Mouse (Mus musculus) erythroblast, embryonic 14.5 days (primary cell): ENCODE data around the gene Macrod2. TPM values are rescaled to one million over a fixed set of nuclear protein-coding genes. Genes with fewer than 3 reads are reported as not detected.

Source experiments
- H3K27me3 ChIP-seq: 2 replicates; pipeline ENCODE4 v1.6.1; 2012; ENCODE audit warnings: inconsistent platforms; ENCODE audit not compliant: control insufficient read depth
- H3K36me3 ChIP-seq: 2 replicates; pipeline ENCODE4 v1.6.1; 2012; ENCODE audit warnings: mild to moderate bottlenecking, inconsistent platforms; ENCODE audit not compliant: control insufficient read depth
- H3K4me1 ChIP-seq: 2 replicates; pipeline ENCODE4 v1.6.1; 2012; ENCODE audit warnings: inconsistent platforms; ENCODE audit not compliant: control insufficient read depth
- H3K4me3 ChIP-seq: replicated peaks from 2 replicates; pipeline ENCODE3; 2012; ENCODE audit warnings: moderate library complexity, mild to moderate bottlenecking, inconsistent platforms
- H3K9me3 ChIP-seq: 2 replicates; pipeline ENCODE4 v1.6.1; 2012; ENCODE audit warnings: low read length, inconsistent platforms, mixed read lengths; ENCODE audit not compliant: control insufficient read depth
- GATA1 ChIP-seq: IDR thresholded peaks from 2 replicates; pipeline ENCODE4 v1.6.1; 2012; ENCODE audit warnings: low read length, inconsistent platforms, mixed read lengths
- TAL1 ChIP-seq: IDR thresholded peaks from 3 replicates; pipeline ENCODE4 v1.6.1; 2012; ENCODE audit warnings: low read length, inconsistent platforms, mixed read lengths
- polyA plus RNA-seq: library from polyadenylated mRNA; stranded (reverse); fragments of >175 nt; gene quantifications from 2 replicates; pipeline ENCODE4 v1.2.3, GENCODE M21; 2012

The Macrod2 gene
- polyA plus RNA-seq, 1 experiment, result 0.81 TPM

DNA sequence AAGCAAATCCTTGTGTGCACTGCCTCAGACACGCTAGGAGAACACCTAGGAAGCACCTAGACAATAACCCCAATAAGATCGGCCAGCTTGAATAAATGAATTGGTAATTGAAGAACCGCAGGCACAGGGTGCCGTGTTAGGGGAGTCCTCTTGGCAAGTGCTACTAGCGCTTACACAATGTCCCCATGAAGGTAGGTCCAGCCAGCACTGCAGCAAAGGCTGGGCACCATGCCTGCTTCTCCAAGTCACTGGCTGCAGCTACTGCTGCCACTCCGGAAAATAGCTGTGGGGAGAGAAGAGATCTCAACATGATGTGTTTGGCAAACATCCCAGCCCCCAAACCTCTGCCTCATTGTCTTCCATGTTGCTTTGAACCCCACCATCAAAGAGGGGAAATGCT lies 1603.8 kb downstream of the Macrod2 start:
- no peaks in the 10 kb centered on the region for H3K36me3 ChIP-seq
- no peaks in the 10 kb centered on the region; the same call in 1 of the 2 replicates for H3K9me3 ChIP-seq
- no peak overlapping the region for H3K4me3 ChIP-seq
- no peak for TF ChIP-seq TAL1
- no peak for TF ChIP-seq GATA1
- H3K27me3 ChIP-seq, result no peaks in the 10 kb centered on the region
- H3K4me1 ChIP-seq, result no peaks in the 10 kb centered on the region

DNA sequence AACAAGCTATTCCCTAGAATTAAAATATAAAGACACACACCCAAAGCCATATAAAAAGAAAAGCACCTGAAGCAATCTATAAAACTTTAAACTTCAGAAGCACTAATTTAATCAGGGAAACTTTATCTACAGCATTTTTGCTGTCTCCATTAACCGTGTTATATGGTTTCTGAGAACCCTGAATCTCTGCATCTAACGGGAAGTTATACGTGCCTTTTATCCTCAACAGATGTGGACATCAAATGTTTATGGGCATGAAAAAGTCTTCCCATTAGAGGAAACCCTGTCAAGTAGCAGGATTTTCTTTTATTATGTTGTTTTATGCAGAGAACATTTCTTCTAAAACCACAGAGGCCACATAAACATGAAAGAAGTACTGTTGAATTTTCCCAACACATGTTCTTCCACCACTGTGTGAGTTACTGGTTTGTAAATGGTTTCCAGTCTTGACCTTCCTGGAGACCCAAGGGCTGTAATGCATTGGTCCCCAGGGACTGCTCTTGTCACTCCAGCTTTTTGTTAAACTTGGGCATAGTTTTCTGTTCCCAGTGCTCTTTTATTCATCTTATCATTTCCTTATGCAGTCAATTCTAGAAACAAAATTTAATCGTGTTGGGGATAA lies 1629.5 kb downstream of the Macrod2 start:
- Histone ChIP-seq H3K4me3 (no peak overlapping the region), H3K9me3 (no peaks in the 10 kb centered on the region), H3K4me1 (no peaks in the 10 kb centered on the region), H3K36me3 (no peaks in the 10 kb centered on the region), H3K27me3 (no peaks in the 10 kb centered on the region)
- TF ChIP-seq GATA1 (no peak), TAL1 (no peak)

DNA sequence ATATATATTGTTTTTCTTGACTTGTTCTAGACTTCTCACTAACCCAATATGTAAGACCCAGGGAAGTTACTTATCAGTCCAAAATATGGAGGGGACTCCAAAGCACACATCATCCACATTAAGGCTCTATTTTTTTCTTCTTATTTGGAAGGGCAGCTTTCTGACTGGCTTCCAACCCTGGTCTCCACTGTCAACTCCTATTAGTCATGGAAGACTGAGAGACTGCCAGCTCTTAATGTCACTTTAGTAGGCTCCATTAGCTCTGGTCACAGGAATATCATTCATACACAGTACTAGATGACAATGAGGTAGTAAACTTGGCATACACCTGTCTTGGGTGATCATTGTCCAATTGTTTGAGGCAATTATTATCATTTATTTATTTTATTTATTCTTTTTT lies 1631.6 kb downstream of the Macrod2 start:
- no peaks in the 10 kb centered on the region for H3K9me3 ChIP-seq
- TF ChIP-seq GATA1, result no peak
- TF ChIP-seq TAL1, result no peak
- no peak overlapping the region for H3K4me3 ChIP-seq
- no peaks in the 10 kb centered on the region for H3K27me3 ChIP-seq
- no peaks in the 10 kb centered on the region for H3K36me3 ChIP-seq
- H3K4me1 ChIP-seq, result no peaks in the 10 kb centered on the region

DNA sequence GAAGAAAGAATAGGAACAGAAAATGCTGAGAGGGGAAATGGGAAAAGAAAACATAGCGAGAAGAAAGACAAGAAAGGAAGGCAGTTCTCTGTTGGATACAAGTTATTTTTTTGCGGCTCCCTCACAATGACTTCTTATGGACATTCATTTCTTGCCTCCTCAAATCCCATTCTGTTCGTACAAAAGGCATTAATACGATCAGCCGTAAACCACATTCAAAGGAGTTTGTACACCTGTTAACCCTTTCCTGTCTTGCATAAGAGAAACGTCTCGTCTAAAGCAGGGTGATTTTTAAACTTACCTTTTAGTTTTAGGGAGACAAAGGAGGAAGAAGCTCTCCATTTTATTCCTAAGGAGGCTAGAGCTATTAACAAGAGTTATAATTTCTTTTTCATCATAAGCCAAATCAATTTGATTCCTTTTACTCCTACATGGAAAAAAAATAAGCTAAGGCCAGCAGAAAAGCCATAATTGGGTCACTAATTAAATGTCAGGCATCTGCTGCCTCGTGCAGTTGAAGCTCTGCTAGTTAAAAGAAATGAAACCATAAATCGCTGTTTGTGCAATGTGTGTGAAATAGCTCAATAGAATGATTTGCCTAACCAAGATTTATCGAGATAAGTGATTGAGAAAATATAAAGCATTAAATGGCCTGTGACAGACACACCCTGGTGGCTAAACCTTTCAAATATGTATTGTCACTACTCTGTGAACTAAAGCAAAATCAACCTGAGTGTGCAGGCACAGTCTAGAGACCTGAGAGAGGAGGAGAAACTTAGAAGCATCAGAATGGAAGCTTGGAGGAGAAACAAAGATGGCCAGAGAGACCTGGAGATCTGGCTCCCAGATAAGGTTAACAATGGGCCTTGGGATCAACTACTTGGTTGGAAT lies 1635.9 kb downstream of the Macrod2 start:
- Histone ChIP-seq H3K4me3 (no peak overlapping the region), H3K9me3 (no peaks in the 10 kb centered on the region), H3K36me3 (no peaks in the 10 kb centered on the region), H3K4me1 (no peaks in the 10 kb centered on the region), H3K27me3 (no peaks in the 10 kb centered on the region)
- TF ChIP-seq GATA1, result no peak
- TF ChIP-seq TAL1, result no peak

DNA sequence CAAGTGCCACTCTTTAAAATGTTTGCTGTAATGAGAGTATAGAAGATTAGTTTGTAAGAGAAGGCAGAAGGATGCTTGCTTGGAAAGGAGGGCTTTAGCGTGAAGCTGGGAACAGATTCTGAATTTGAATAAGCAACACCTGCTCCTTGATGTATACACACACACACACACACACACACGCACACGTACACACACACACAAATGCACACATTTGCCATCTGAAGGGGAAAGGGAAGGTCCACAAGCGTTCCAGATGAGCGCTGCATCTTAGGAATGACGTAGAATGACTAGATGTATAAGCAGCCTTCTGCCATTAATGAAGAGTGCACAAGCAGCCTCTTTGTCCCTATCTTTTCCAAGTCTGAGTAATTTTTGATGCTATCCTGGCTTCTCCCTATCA lies 1660.5 kb downstream of the Macrod2 start:
- Histone ChIP-seq H3K9me3 (peaks cover 2% of the 10 kb centered on the region; the same call in 1 of the 2 replicates), H3K4me1 (no peaks in the 10 kb centered on the region), H3K36me3 (no peaks in the 10 kb centered on the region), H3K27me3 (no peaks in the 10 kb centered on the region), H3K4me3 (no peak overlapping the region)
- TF ChIP-seq TAL1, result no peak
- no peak for TF ChIP-seq GATA1

DNA sequence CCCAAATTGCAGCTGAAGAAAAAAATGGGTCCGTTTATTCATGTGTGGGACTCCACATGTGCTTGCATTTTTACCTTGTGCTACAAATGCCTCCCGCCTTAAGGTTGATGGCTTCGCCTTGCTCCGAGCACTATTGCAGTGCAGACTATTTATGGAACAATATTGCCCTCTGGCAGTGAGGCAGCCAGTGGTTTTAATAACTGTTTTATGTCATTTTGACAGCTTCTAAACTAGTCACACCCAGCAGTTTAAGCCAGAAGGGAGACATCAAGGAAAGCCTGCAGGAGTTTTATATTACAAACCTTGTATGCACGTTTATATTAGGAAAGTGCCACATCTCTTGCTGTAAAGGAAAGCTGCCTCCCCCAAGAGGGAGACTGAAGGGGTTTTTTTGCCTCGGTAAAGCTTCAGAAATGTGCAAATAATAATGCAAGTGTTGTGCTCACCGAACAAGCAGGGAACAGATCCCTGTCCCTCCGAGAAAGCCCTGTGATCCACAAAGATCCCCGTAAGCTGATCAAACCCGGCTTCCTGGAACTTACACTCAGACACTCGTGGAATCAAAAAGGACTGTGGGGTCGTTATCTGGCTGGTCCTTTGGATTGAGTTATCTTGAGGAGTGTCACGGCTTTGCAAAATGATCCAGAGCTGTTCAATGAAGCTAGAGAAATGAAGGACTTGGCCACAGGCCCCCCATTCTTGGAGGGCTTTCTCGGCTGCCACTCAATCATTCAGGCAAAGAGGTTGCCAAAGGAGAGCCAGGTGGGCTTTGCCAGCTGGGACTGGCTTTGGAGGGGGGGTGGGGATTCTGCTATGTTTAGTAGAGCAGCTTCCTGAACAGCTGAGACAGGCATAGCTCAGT lies 1663.0 kb downstream of the Macrod2 start:
- no peaks in the 10 kb centered on the region; the same call in 1 of the 2 replicates for H3K9me3 ChIP-seq
- H3K4me3 ChIP-seq, result no peak overlapping the region
- no peaks in the 10 kb centered on the region for H3K27me3 ChIP-seq
- H3K4me1 ChIP-seq, result no peaks in the 10 kb centered on the region
- H3K36me3 ChIP-seq, result no peaks in the 10 kb centered on the region
- TF ChIP-seq TAL1 (no peak), GATA1 (no peak)

DNA sequence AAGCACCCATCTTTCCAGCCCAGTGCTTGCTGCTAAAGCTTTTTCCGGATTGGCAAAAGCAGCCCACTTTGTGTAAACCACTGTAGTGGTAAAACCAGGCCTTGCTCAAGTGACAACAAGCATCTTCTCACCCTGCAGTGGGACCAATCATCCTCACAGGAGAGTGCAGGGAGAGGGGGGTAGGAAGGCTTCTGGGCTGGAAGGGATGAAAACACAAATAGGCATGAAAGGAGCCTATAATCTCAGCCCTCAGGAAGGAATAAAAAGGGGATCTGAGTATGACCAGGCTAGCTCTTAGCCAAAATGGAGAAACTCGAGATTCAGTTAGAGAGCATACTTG lies 1663.6 kb downstream of the Macrod2 start:
- Histone ChIP-seq H3K36me3 (no peaks in the 10 kb centered on the region), H3K9me3 (no peaks in the 10 kb centered on the region; the same call in 1 of the 2 replicates), H3K27me3 (no peaks in the 10 kb centered on the region), H3K4me3 (no peak overlapping the region), H3K4me1 (no peaks in the 10 kb centered on the region)
- TF ChIP-seq TAL1 (no peak), GATA1 (no peak)

DNA sequence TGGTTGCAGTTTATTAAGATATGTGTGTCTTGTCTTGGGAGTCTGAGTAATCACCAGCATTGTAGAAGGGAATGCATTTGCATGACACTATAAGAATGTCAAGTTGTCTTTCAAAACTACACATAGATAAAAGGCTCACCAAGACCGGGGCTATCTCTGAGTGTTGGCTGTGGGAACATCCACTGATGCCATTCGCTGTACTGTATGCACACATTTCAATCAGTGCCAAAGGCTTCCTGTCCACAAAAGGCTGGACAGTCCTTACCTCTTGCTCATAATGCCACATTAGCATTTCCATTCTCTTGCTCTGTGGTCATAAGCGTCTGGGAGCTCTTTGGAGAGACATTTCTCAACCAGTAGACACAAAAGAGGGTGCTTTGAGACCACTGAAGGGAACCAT lies 1713.8 kb downstream of the Macrod2 start:
- Histone ChIP-seq H3K9me3 (no peaks in the 10 kb centered on the region), H3K27me3 (no peaks in the 10 kb centered on the region), H3K4me1 (no peaks in the 10 kb centered on the region), H3K4me3 (no peak overlapping the region), H3K36me3 (no peaks in the 10 kb centered on the region)
- no peak for TF ChIP-seq TAL1
- TF ChIP-seq GATA1, result no peak

DNA sequence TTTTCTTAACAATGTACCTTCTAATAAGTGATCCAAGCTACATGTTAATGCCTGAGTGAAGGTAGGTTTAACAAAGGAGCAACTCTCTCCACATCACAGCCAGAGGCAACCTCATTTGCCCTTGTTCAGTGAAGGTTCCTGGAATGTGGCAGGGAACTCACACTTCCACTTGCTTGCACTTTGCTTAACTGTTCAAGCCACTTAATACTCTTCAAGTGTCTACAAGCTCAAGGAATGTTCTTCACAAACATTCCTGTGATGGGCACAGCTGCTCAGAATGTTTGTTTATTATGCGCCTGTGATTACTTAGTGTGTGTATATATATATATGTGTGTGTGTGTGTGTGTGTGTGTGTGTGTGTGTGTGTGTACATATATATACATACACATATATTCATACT lies 1721.5 kb downstream of the Macrod2 start:
- TF ChIP-seq GATA1 (no peak), TAL1 (no peak)
- Histone ChIP-seq H3K4me3 (no peak overlapping the region), H3K27me3 (no peaks in the 10 kb centered on the region), H3K36me3 (no peaks in the 10 kb centered on the region), H3K4me1 (no peaks in the 10 kb centered on the region), H3K9me3 (no peaks in the 10 kb centered on the region)
